ENCODE assay signal across 9 mouse cellular contexts in the genomic region with DNA sequence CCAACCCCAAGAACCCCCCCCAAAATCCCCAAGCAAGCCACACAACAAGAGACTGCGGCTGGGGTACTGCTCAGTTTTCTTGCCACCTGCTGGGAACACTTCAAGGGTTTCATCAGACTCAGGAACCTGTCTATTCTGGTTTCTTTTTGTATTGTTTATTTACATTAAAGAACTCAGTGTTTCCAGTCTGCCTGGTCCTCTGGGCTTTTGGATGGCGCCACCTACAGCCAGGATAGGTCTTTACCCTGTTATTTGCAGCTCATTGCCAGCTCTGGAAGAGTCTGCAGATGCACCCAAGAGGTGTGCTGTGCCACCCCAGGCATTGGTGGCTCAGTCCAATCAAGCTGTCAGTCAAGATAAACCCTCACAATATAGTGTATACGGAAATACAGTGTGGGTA. TPM values are rescaled to one million over a fixed set of nuclear protein-coding genes. Genes with fewer than 3 reads are reported as not detected.
DNase-seq lines count a peak whose midpoint lies in the region; ATAC-seq and TF ChIP-seq lines count a peak whose summit lies in the region.
"Had no signal": no experiment of that assay in that cellular context is flagged by ENCODE, and none has a peak within 500 bp of the region (broad histone marks: within the 10 kb centered on the region; RNA-seq: fewer than 3 reads in every experiment).

No protein-coding gene starts in this region.

- H3K9ac ChIP-seq in hindbrain, postnatal 0 days (replicated peaks; ENCODE audit: low read length) = no peak overlapping the region
- no peak overlapping the region for H3K9ac ChIP-seq in hindbrain, embryonic 12.5 days
- no peak overlapping the region for H3K9ac ChIP-seq in heart, adult 2 months (ENCODE audit: low read depth, low read length)
- H3K9ac ChIP-seq: limb, embryonic 13.5 days had no signal

- intact Hi-C loops in heart, adult 2 months (cut with DNase I) = loop anchor here (2.0 kb wide), 1 partner anchor 121 kb away; no protein-coding TSS in a partner anchor

- no peak for ATAC-seq in hindbrain, postnatal 0 days
- ATAC-seq in hindbrain, embryonic 12.5 days (ENCODE audit: low FRiP score) = no peak

- H3K27me3 ChIP-seq in hindbrain, postnatal 0 days (ENCODE audit: insufficient read depth, low read length) = no peaks in the 10 kb centered on the region
- no peaks in the 10 kb centered on the region for H3K27me3 ChIP-seq in hindbrain, embryonic 12.5 days
- H3K27me3 ChIP-seq in E14TG2a.4 (ENCODE audit: insufficient read depth, low read length) = no peaks in the 10 kb centered on the region
- H3K27me3 ChIP-seq in heart, adult 2 months (ENCODE audit: control insufficient read depth, insufficient read depth, low read length) = no peaks in the 10 kb centered on the region
- H3K27me3 ChIP-seq: limb, embryonic 13.5 days had no signal

- no peak for TF ChIP-seq POLR2A in heart, adult 2 months (IDR thresholded peaks at IDR 0.05; ENCODE audit: insufficient read depth, low read depth, low read length)

- H3K27ac ChIP-seq in hindbrain, postnatal 0 days = no peak overlapping the region
- no peak overlapping the region for H3K27ac ChIP-seq in hindbrain, embryonic 12.5 days
- H3K27ac ChIP-seq in heart, adult 2 months = peak overlapping the region; percentile 67
- H3K27ac ChIP-seq: limb, embryonic 13.5 days had no signal

- 46% methylated on average over 3 of the region's 3 CpGs for WGBS in hindbrain, postnatal 0 days
- WGBS in hindbrain, embryonic 12.5 days = 58% methylated on average over 3 of the region's 3 CpGs
- WGBS in heart, adult 2 months = 39% methylated on average over 3 of the region's 3 CpGs

- peaks cover 3% of the 10 kb centered on the region; the same call in 1 of the 2 replicates for H3K36me3 ChIP-seq in hindbrain, postnatal 0 days (ENCODE audit: insufficient read depth, low read length)
- 0 out of 2 replicates have a peak, but pooled peaks cover 14% of the 10 kb centered on the region for H3K36me3 ChIP-seq in hindbrain, embryonic 12.5 days
- peaks cover 58% of the 10 kb centered on the region for H3K36me3 ChIP-seq in E14TG2a.4 (ENCODE audit: insufficient read depth, low read length)
- peaks cover 19% of the 10 kb centered on the region for H3K36me3 ChIP-seq in heart, adult 2 months (ENCODE audit: control insufficient read depth, insufficient read depth, low read length)

- no peaks in the 10 kb centered on the region for H3K9me3 ChIP-seq in hindbrain, postnatal 0 days (ENCODE audit: low read length)
- no peaks in the 10 kb centered on the region for H3K9me3 ChIP-seq in hindbrain, embryonic 12.5 days (replicated peaks)
- no peaks in the 10 kb centered on the region for H3K9me3 ChIP-seq in E14TG2a.4 (ENCODE audit: low read length)
- H3K9me3 ChIP-seq: limb, embryonic 13.5 days had no signal

- peaks cover under 1% of the 10 kb centered on the region; the same call in 1 of the 2 replicates for H3K4me1 ChIP-seq in hindbrain, postnatal 0 days (ENCODE audit: insufficient read depth, low read length)
- peaks cover 18% of the 10 kb centered on the region for H3K4me1 ChIP-seq in hindbrain, embryonic 12.5 days
- peaks cover 92% of the 10 kb centered on the region for H3K4me1 ChIP-seq in E14TG2a.4 (replicated peaks; ENCODE audit: low read depth, low read length)
- H3K4me1 ChIP-seq in heart, adult 2 months (ENCODE audit: control insufficient read depth, insufficient read depth, low read length) = peaks cover 18% of the 10 kb centered on the region

- peak; percentile 22 for DNase-seq in hindbrain, postnatal 0 days (ENCODE audit: low spot score)
- peak; percentile 68 for DNase-seq in brain, adult 2 months (ENCODE audit: low read depth, low spot score)
- DNase-seq in heart, adult 2 months = peak; percentile 70 to 72
- DNase-seq in kidney, postnatal 36 days = peak; percentile 77 to 84
- DNase-seq in spleen, adult 12 weeks (ENCODE audit: low spot score) = peak; percentile 34
- no peak for DNase-seq in layer of hippocampus, adult 9-11 months

- no peak overlapping the region for H3K4me2 ChIP-seq in hindbrain, postnatal 0 days (ENCODE audit: low read depth, low read length)
- no peak overlapping the region for H3K4me2 ChIP-seq in hindbrain, embryonic 12.5 days (replicated peaks)
- H3K4me2 ChIP-seq: limb, embryonic 13.5 days had no signal

- peak; percentile 50 for TF ChIP-seq CTCF in hindbrain, postnatal 0 days (IDR thresholded peaks at IDR 0.05; ENCODE audit: low read depth)
- TF ChIP-seq CTCF in E14TG2a.4 (conservative IDR thresholded peaks at IDR 0.05; ENCODE audit: low read length) = peak; percentile 52
- peak; percentile 83 for TF ChIP-seq CTCF in heart, adult 2 months (IDR thresholded peaks at IDR 0.05)

- peaks cover 5% of the 10 kb centered on the region for H3K79me2 ChIP-seq in heart, adult 2 months (replicated peaks; ENCODE audit: control insufficient read depth, insufficient read depth, low read length)

- no peak overlapping the region for H3K4me3 ChIP-seq in hindbrain, postnatal 0 days (ENCODE audit: low read length)
- no peak overlapping the region for H3K4me3 ChIP-seq in hindbrain, embryonic 12.5 days
- H3K4me3 ChIP-seq in E14TG2a.4 (replicated peaks; ENCODE audit: low read length) = no peak overlapping the region
- no peak overlapping the region; the same call in 1 of the 2 replicates for H3K4me3 ChIP-seq in heart, adult 2 months
- H3K4me3 ChIP-seq: limb, embryonic 13.5 days had no signal

- TF ChIP-seq EP300 in heart, adult 2 months (IDR thresholded peaks at IDR 0.05; ENCODE audit: insufficient read depth, low read depth, low read length) = peak; percentile 82; the same call in 1 of the 2 replicates

RNA-seq across cellular contexts. Expression of gene Ncoa3, which starts 43.3 kb away (rescaled TPM):
- 28.3 and 29.2 TPM in 2 replicates for total RNA-seq in hindbrain, postnatal 0 days (2014; rRNA removed)
- polyA plus RNA-seq in hindbrain, postnatal 0 days (2015; fragmentation: Nextera tagmentation; extraction: Ambion mirVana) = 10.7 and 10.8 TPM in 2 replicates
- polyA plus RNA-seq in hindbrain, embryonic 12.5 days (2016; fragmentation: Nextera tagmentation; extraction: Ambion mirVana) = 14.9 and 15.0 TPM in 2 replicates
- 10 to 100 TPM; 29.1 to 32.1 TPM for total RNA-seq in heart, adult 2 months (2021)
- 20.1 and 25.7 TPM in 2 replicates for polyA plus RNA-seq in heart, adult 2 months (2012; rRNA removed)
